Mouse (Mus musculus) kidney, embryonic 14.5 days (tissue): ENCODE results near the gene Selenom. TPM values are rescaled to one million over a fixed set of nuclear protein-coding genes. Genes with fewer than 3 reads are reported as not detected.

Experiments
- ATAC-seq: fragments of 200-750 bp; cut with Nextera tagmentation; 2 replicates; pipeline ENCODE4 v1.8.0; 2017; ENCODE audit warnings: moderate number of reproducible peaks, mild to moderate bottlenecking, moderate TSS enrichment, moderate library complexity; ENCODE audit not compliant: low FRiP score, low TSS enrichment
- H3K27ac ChIP-seq: fragments of 300-500 bp; sonication (generic); 2 replicates; pipeline ENCODE4 v1.5.1; 2014; ENCODE audit warnings: low read depth, mild to moderate bottlenecking, low read length, moderate library complexity, mixed read lengths
- H3K27me3 ChIP-seq: fragments of 300-500 bp; sonication (generic); 2 replicates; pipeline ENCODE4 v1.6.1; 2014; ENCODE audit warnings: mild to moderate bottlenecking, low read length; ENCODE audit not compliant: control insufficient read depth, insufficient read depth
- H3K36me3 ChIP-seq: fragments of 300-500 bp; sonication (generic); 2 replicates; pipeline ENCODE4 v1.6.1; 2014; ENCODE audit warnings: low read length, mixed read lengths; ENCODE audit not compliant: control insufficient read depth, insufficient read depth
- H3K4me1 ChIP-seq: fragments of 300-500 bp; sonication (generic); 2 replicates; pipeline ENCODE4 v1.6.1; 2014; ENCODE audit warnings: low read length, mixed read lengths; ENCODE audit not compliant: control insufficient read depth, insufficient read depth
- H3K4me2 ChIP-seq: fragments of 300-500 bp; sonication (generic); replicated peaks from 2 replicates; pipeline ENCODE4 v1.6.1; 2014; ENCODE audit warnings: low read depth, mild to moderate bottlenecking, low read length
- H3K4me3 ChIP-seq: fragments of 300-500 bp; sonication (generic); 2 replicates; pipeline ENCODE4 v1.5.1; 2014; ENCODE audit warnings: mild to moderate bottlenecking, low read length
- H3K9ac ChIP-seq: fragments of 300-500 bp; sonication (generic); 2 replicates; pipeline ENCODE4 v1.6.1; 2014; ENCODE audit warnings: low read depth, mild to moderate bottlenecking, low read length, moderate library complexity
- H3K9me3 ChIP-seq: fragments of 300-500 bp; sonication (generic); 2 replicates; pipeline ENCODE4 v1.6.1; 2016; ENCODE audit warnings: low read length; ENCODE audit not compliant: control insufficient read depth
- WGBS: fragments of 180-500 bp; shearing (Covaris S2); extraction: QIAGEN DNeasy Blood & Tissue Kit; methylation state at CpG from one replicate; pipeline ENCODE4 v1.1.7; 2014; 5-methylcytosine and 5-hydroxymethylcytosine counted together
- polyA plus RNA-seq: library from polyadenylated mRNA; unstranded; fragments of >200 nt; fragmentation: Nextera tagmentation; extraction: Ambion mirVana; gene quantifications from 2 replicates; pipeline ENCODE4 v1.2.1, GENCODE M21; 2014

Gene Selenom
- polyA plus RNA-seq, 1 experiment from 2014 or later: 82.1 TPM

DNA sequence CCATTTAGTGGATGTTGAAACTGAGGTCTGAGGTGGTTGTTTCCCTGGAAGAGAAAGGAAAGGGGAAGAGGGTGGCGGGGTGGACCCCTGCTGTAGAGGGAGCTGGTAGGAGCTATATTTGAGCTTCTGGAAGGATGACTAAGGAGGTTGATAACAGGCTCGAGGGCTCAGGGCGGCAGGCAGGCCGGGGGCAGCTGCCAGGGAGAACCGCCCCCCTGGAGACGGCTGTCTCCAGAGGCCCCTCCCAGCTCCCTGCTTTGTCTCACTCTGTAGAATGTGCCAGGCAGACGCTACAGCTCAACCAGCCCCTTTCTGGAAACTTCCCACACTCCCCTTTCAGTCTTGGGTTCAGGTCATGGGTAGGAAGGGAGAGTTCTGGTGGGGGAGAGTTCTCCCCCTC lies 6.3 kb upstream of the Selenom start:
- no peak overlapping the region for H3K9ac ChIP-seq
- H3K4me3 ChIP-seq: no peak overlapping the region
- no peaks in the 10 kb centered on the region for H3K4me1 ChIP-seq
- no peak overlapping the region for H3K27ac ChIP-seq
- H3K4me2 ChIP-seq: no peak overlapping the region
- no peaks in the 10 kb centered on the region for H3K36me3 ChIP-seq
- no peaks in the 10 kb centered on the region for H3K27me3 ChIP-seq
- 68% methylated on average over 7 of the region's 7 CpGs for WGBS
- H3K9me3 ChIP-seq: no peaks in the 10 kb centered on the region
- ATAC-seq: no peak

DNA sequence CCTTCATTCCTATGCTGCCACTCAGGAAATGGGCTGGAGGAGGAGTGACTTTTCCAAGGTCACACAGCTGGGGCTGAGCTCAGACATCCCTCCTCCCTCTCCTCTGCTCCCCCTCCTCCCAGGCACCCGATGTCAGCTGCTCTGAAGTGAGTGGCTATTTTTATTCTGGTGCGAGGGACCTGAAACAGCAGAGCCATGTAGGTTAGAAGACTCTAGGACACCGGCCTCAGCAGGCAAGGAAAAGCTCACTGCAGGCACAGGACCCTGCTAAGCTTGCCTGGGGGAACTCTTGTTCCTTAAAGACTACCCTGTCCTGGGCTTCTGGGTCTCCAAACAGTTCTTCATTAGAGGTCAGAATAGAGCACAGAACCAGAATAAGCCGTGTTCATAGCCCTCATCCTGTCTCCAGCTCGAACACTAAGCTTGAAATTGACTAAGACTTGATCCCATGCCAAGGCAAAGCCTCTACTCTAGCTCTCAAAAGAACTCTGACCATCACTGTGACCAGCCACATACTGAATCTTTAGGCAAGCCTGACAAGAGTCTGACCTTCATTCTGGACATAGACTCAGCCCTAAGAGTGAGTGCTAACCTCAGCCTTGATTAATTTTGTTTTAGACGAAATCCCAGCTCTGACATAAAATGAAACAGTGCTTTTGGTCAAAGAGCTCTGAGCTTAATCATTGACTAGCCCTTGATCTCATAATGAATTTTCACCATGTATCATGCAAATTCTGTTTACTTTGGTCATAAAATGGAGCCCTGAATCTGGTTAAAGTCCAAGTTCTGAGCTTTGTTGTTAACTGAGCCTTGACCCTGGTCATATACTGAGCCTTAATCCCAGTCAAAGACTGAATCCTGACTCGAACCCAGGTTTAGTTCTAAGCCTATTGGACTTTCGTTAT lies 5.1 kb upstream of the Selenom start:
- no peaks in the 10 kb centered on the region for H3K36me3 ChIP-seq
- H3K27me3 ChIP-seq: no peaks in the 10 kb centered on the region
- H3K4me1 ChIP-seq: peaks cover 5% of the 10 kb centered on the region; the same call in 1 of the 2 replicates
- no peak overlapping the region for H3K27ac ChIP-seq
- no peak overlapping the region for H3K4me3 ChIP-seq
- 71% methylated on average over 8 of the region's 8 CpGs for whole genome bisulfite sequencing
- no peaks in the 10 kb centered on the region for H3K9me3 ChIP-seq
- ATAC-seq: no peak
- H3K4me2 ChIP-seq: no peak overlapping the region
- H3K9ac ChIP-seq: no peak overlapping the region

GRCm38 (mm10) chr11:3510321-3510720 lies 4.2 kb upstream of the Selenom start:
- ATAC-seq: no peak
- H3K27ac ChIP-seq: no peak overlapping the region
- WGBS: 85% methylated on average over 2 of the region's 2 CpGs
- no peak overlapping the region for H3K4me2 ChIP-seq
- peaks cover 5% of the 10 kb centered on the region for H3K4me1 ChIP-seq
- H3K9ac ChIP-seq: no peak overlapping the region
- no peaks in the 10 kb centered on the region for H3K9me3 ChIP-seq
- H3K4me3 ChIP-seq: no peak overlapping the region
- no peaks in the 10 kb centered on the region for H3K36me3 ChIP-seq
- H3K27me3 ChIP-seq: 0 out of 2 replicates have a peak, but pooled peaks cover under 1% of the 10 kb centered on the region

GRCm38 (mm10) chr11:3513291-3513690 lies 1.2 kb upstream of the Selenom start:
- 91% methylated on average over 6 of the region's 6 CpGs for WGBS
- H3K4me3 ChIP-seq: no peak overlapping the region
- no peaks in the 10 kb centered on the region for H3K9me3 ChIP-seq

GRCm38 (mm10) chr11:3515216-3515615 lies 732 bp downstream of the Selenom start:
- Histone ChIP-seq H3K27ac (no peak overlapping the region), H3K9me3 (no peaks in the 10 kb centered on the region), H3K4me3 (peak overlapping the region; percentile 53), H3K4me2 (peak overlapping the region; percentile 67), H3K4me1 (peaks cover 20% of the 10 kb centered on the region), H3K9ac (peak overlapping the region; percentile 58), H3K36me3 (peaks cover 11% of the 10 kb centered on the region), H3K27me3 (0 out of 2 replicates have a peak, but pooled peaks cover 4% of the 10 kb centered on the region)
- 8% methylated on average over 4 of the region's 4 CpGs for WGBS
- ATAC-seq: peak; percentile 8; the same call in 1 of the 2 replicates

More at GRCm38 (mm10) chr11:3513291-3513690, 1.2 kb upstream of the Selenom start:
- Histone ChIP-seq H3K9ac (no peak overlapping the region), H3K4me2 (no peak overlapping the region), H3K27me3 (0 out of 2 replicates have a peak, but pooled peaks cover 4% of the 10 kb centered on the region), H3K36me3 (no peaks in the 10 kb centered on the region), H3K27ac (no peak overlapping the region), H3K4me1 (peaks cover 20% of the 10 kb centered on the region)
- ATAC-seq: no peak

- WGBS: 77% methylated on average over 4 of the region's 4 CpGs
- peak overlapping the region; percentile 53; the same call in 1 of the 2 replicates for H3K4me3 ChIP-seq
- H3K27ac ChIP-seq: no peak overlapping the region
- 0 out of 2 replicates have a peak, but pooled peaks cover 4% of the 10 kb centered on the region for H3K27me3 ChIP-seq
- peak overlapping the region; percentile 58 for H3K9ac ChIP-seq
- H3K4me2 ChIP-seq: peak overlapping the region; percentile 67
- no peaks in the 10 kb centered on the region for H3K9me3 ChIP-seq
- H3K36me3 ChIP-seq: peaks cover 16% of the 10 kb centered on the region
- no peak for ATAC-seq
- peaks cover 20% of the 10 kb centered on the region for H3K4me1 ChIP-seq
Observed at GRCm38 (mm10) chr11:3515637-3516036, 1.2 kb downstream of the Selenom start.

DNA sequence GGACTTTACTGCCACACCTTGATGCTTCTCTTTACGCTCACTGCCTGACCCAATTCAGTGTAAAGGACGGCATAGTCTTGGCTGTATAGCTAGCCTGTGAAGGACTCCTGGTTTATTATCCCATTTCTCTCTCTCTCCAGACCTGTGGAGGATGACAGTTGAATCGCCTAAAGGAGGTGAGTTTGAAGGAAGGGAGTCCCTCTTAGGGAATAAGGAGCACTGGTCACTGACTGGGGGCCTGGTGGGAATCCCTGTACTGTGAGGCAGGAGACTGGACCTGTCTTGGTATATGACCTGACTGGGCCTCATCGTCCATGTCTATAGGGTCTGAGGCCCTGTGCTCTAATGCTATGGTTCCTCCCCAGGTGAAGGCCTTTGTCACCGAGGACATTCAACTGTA lies 1.6 kb downstream of the Selenom start:
- Histone ChIP-seq H3K9me3 (no peaks in the 10 kb centered on the region), H3K27ac (no peak overlapping the region), H3K4me2 (0 out of 2 replicates have a peak overlapping the region, but pooled peaks have one; percentile 67), H3K36me3 (peaks cover 20% of the 10 kb centered on the region), H3K27me3 (0 out of 2 replicates have a peak, but pooled peaks cover 4% of the 10 kb centered on the region), H3K4me1 (peaks cover 20% of the 10 kb centered on the region), H3K9ac (no peak overlapping the region), H3K4me3 (no peak overlapping the region)
- no peak for ATAC-seq
- WGBS: 81% methylated on average over 5 of the region's 5 CpGs

GRCm38 (mm10) chr11:3516859-3517845 lies 2.7 kb downstream of the Selenom start:
- H3K9ac ChIP-seq: peak overlapping the region; percentile 13
- H3K27ac ChIP-seq: no peak overlapping the region
- ATAC-seq: peak; percentile 36; the same call in 1 of the 2 replicates
- H3K4me2 ChIP-seq: peak overlapping the region; percentile 47
- no peaks in the 10 kb centered on the region for H3K9me3 ChIP-seq
- H3K4me1 ChIP-seq: peaks cover 20% of the 10 kb centered on the region
- peaks cover 31% of the 10 kb centered on the region for H3K36me3 ChIP-seq
- WGBS: under 1% methylated on average over 50 of the region's 50 CpGs
- H3K27me3 ChIP-seq: 0 out of 2 replicates have a peak, but pooled peaks cover 4% of the 10 kb centered on the region
- peak overlapping the region; percentile 29 for H3K4me3 ChIP-seq
